Mouse (Mus musculus) heart, postnatal 0 days (tissue): Measurements from ENCODE around the gene Ccl27b. TPM values are rescaled to one million over a fixed set of nuclear protein-coding genes. Genes with fewer than 3 reads are reported as not detected.
"Not testable (repeated sequence)": the region's sequence is repeated elsewhere in the genome, so short reads cannot be mapped to it uniquely, and the experiment has no call there.

ENCODE experiments used
- ATAC-seq: fragments of 200-750 bp; cut with Nextera tagmentation; 2 replicates; pipeline ENCODE4 v1.8.0; 2017; ENCODE audit warnings: low read depth, moderate number of reproducible peaks, moderate library complexity; ENCODE audit not compliant: insufficient read depth
- DNase-seq: peaks from one replicate; pipeline ENCODE4 v3.0.0-alpha.2; 2016; ENCODE audit warnings: low spot score
- H3K27ac ChIP-seq: fragments of 300-500 bp; sonication (generic); 2 replicates; pipeline ENCODE4 v1.5.1; 2014; ENCODE audit warnings: low read depth, mild to moderate bottlenecking
- H3K27me3 ChIP-seq: fragments of 300-500 bp; sonication (generic); 2 replicates; pipeline ENCODE4 v1.6.1; 2014; ENCODE audit warnings: low read length, mixed read lengths; ENCODE audit not compliant: control insufficient read depth, insufficient read depth
- H3K36me3 ChIP-seq: fragments of 300-500 bp; sonication (generic); replicated peaks from 2 replicates; pipeline ENCODE4 v1.6.1; 2014; ENCODE audit warnings: low read length, mixed read lengths; ENCODE audit not compliant: control insufficient read depth, insufficient read depth
- H3K4me1 ChIP-seq: fragments of 300-500 bp; sonication (generic); 2 replicates; pipeline ENCODE4 v1.6.1; 2014; ENCODE audit warnings: antibody characterized with exemption; ENCODE audit not compliant: control insufficient read depth, insufficient read depth
- H3K4me2 ChIP-seq: fragments of 300-500 bp; sonication (generic); 2 replicates; pipeline ENCODE4 v1.6.1; 2014; ENCODE audit warnings: low read depth, mild to moderate bottlenecking, low read length, moderate library complexity
- H3K4me3 ChIP-seq: fragments of 300-500 bp; sonication (generic); 2 replicates; pipeline ENCODE4 v1.5.1; 2014; ENCODE audit warnings: low read depth, low read length
- H3K9ac ChIP-seq: fragments of 300-500 bp; sonication (generic); replicated peaks from 2 replicates; pipeline ENCODE4 v1.6.1; 2014; ENCODE audit warnings: low read depth, low read length, mixed read lengths
- H3K9me3 ChIP-seq: fragments of 300-500 bp; sonication (generic); replicated peaks from 2 replicates; pipeline ENCODE4 v1.6.1; 2016; ENCODE audit warnings: low read length; ENCODE audit not compliant: control insufficient read depth
- WGBS: fragments of 180-500 bp; shearing (Covaris S2); extraction: QIAGEN DNeasy Blood & Tissue Kit; methylation state at CpG from one replicate; pipeline ENCODE4 v1.1.7; 2014; 5-methylcytosine and 5-hydroxymethylcytosine counted together
- polyA plus RNA-seq: library from polyadenylated mRNA; unstranded; fragments of >200 nt; fragmentation: Nextera tagmentation; extraction: Ambion mirVana; gene quantifications from 2 replicates; pipeline ENCODE4 v1.2.1, GENCODE M21; 2015
- total RNA-seq: library from RNA; depleted of rRNA; stranded (reverse); fragments of >200 nt; gene quantifications from 2 replicates; pipeline ENCODE4 v1.2.3, GENCODE M21; 2014; ENCODE audit warnings: low replicate concordance; rRNA removed

Gene Ccl27b
- total RNA-seq (not detected in 2 replicates), polyA plus RNA-seq (not detected in 2 replicates)

DNA sequence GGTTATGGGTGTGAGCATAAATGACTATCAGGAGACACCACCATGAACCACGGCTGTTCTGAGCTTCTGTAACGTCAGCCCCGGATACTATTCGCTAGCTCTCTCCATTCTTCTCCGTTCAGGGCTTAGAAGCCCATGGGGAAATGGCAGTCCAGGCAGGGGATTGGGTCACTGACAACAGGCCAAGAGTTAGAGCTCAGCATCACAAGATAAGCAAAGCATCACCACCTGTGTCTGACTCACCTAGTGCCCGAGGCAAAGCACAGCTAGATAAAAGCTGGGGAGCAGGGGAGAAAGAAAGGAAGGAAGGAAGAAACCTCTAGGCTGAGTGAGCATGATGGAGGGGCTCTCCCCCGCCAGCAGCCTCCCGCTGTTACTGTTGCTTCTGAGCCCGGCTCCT, at the start of gene Ccl27b:
Gene Ccl27b (plus strand): TSS at position 301 of the 400 bp plus-strand sequence.
- not testable (repeated sequence) for H3K9ac ChIP-seq, H3K27ac ChIP-seq, ATAC-seq, H3K36me3 ChIP-seq, H3K9me3 ChIP-seq, DNase-seq, H3K4me2 ChIP-seq, H3K4me3 ChIP-seq, H3K27me3 ChIP-seq, H3K4me1 ChIP-seq
- no CpG with 5 or more reads among the region's 9 CpGs for WGBS

DNA sequence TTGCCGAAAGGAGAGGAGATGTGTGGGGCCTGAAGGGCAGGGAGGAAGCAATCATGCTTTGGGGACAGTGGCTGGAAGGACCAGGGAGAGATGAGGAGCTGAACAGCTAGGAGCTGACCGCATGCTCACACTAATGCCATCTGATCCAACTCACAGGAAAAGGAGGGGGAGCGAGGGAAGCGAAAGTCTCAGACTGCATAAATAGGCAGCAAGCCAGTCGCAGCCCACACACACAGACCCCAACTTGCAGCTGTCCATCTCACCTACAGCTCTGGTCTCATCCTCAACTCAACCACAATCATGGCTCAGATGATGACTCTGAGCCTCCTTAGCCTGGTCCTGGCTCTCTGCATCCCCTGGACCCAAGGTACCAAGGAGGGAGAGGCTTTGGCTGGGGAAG, 43.2 kb upstream of the Ccl27b start, which contains the start of gene Gm10591:
Gene Gm10591 (plus strand): TSS at position 301 of the 400 bp plus-strand sequence.
- not testable (repeated sequence) for H3K4me3 ChIP-seq, H3K27me3 ChIP-seq, H3K9ac ChIP-seq, H3K36me3 ChIP-seq, DNase-seq, ATAC-seq, H3K27ac ChIP-seq, H3K4me1 ChIP-seq, H3K4me2 ChIP-seq, H3K9me3 ChIP-seq
- WGBS = no CpG with 5 or more reads among the region's 5 CpGs

DNA sequence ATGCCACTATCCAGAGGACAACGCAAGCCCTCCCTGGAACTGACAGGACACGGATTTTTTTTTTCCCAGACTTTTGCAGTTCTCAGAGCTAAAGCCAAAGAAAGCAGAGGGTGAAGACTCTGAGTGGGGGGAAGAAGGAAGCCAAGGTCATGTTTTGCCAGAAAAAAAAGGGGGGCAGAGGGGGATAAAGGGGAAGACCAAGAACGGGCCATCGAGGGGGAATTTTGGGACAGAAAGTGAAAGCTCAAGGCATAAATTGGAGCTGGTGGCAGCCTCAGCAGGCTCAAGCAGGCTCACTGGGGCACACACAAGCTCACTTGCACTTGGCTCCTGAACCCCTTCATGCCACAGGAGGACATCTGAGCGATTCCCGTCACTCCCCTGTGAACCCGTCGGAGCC, 25.6 kb upstream of the Ccl27b start, which contains the start of gene Gm2564:
Gene Gm2564 (plus strand): TSS at position 301 of the 400 bp plus-strand sequence.
- DNase-seq, H3K9ac ChIP-seq, ATAC-seq, H3K36me3 ChIP-seq, H3K27ac ChIP-seq, H3K9me3 ChIP-seq, H3K4me2 ChIP-seq, H3K4me3 ChIP-seq, H3K4me1 ChIP-seq, H3K27me3 ChIP-seq: not testable (repeated sequence)
- WGBS = no CpG with 5 or more reads among the region's 8 CpGs

DNA sequence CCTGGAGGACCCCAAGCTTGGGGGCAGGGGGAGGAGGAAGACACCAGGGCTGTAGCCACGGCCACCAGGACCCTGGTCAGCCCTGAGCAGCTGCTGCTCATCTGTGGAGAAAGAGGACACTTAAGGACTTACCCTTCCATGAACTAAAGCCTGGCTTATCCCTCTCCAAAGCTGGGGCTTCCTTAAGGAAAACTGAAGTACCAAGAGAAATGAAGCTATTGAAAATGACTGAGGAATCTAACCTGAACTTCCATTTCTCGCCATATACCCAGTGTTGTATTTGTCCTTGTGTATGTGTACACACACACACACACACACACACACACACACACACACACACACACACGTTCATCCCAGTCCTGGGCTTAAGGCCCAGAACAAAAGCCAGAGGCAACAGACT, 6.7 kb downstream of the Ccl27b start, which contains the start of gene Il11ra2:
Gene Il11ra2 (minus strand): TSS at position 101 of the 400 bp plus-strand sequence.
- not testable (repeated sequence) for H3K4me1 ChIP-seq, H3K9me3 ChIP-seq, H3K36me3 ChIP-seq, H3K4me2 ChIP-seq, ATAC-seq, H3K27me3 ChIP-seq, H3K9ac ChIP-seq, H3K27ac ChIP-seq, DNase-seq, H3K4me3 ChIP-seq
- no CpG with 5 or more reads among the region's 3 CpGs for WGBS

DNA sequence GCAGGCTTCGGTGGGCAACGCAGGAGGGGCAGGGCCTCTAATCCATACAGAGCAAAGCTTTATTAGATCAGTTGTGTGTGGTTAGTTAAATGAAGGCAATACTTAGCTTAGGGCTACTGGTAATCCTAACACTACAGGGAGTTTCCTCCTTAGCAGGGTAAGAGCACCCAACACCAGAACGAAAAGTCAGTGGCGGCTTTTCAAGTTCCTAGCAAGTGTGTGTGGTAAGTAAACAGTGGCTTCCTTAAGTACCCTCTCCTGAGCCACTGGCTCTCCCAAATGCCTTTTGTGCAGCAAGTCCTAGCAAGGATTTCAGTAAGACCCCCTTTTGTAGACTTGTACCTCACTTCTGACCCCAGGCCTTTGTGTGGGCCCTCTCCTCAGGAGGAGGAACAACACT, 20.4 kb downstream of the Ccl27b start:
- not testable (repeated sequence) for H3K4me2 ChIP-seq, H3K9ac ChIP-seq, H3K4me1 ChIP-seq, H3K27me3 ChIP-seq, H3K36me3 ChIP-seq, H3K27ac ChIP-seq, ATAC-seq, H3K9me3 ChIP-seq, H3K4me3 ChIP-seq, DNase-seq
- no CpG with 5 or more reads among the region's 4 CpGs for WGBS

DNA sequence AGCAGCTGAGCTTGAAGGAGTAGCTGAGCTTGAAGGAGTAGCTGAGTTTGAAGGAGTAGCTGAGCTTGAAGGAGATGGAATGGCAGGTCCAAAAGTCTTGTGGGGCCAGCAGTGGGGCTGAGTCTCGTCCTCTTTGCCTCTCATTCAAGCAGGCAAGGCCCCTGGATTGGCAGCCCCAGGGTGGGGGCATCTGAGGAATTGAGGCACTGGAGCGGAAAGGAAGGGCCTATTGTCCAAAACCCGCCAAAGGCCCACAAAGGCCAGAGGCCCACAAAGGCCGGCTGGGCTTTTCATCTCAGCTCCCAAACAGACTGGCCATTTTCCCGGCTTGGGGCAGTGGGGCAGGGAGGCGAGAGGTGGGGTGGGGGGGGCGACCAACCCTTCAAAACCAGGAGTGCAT, 24.3 kb downstream of the Ccl27b start:
- not testable (repeated sequence) for H3K4me2 ChIP-seq, DNase-seq

DNA sequence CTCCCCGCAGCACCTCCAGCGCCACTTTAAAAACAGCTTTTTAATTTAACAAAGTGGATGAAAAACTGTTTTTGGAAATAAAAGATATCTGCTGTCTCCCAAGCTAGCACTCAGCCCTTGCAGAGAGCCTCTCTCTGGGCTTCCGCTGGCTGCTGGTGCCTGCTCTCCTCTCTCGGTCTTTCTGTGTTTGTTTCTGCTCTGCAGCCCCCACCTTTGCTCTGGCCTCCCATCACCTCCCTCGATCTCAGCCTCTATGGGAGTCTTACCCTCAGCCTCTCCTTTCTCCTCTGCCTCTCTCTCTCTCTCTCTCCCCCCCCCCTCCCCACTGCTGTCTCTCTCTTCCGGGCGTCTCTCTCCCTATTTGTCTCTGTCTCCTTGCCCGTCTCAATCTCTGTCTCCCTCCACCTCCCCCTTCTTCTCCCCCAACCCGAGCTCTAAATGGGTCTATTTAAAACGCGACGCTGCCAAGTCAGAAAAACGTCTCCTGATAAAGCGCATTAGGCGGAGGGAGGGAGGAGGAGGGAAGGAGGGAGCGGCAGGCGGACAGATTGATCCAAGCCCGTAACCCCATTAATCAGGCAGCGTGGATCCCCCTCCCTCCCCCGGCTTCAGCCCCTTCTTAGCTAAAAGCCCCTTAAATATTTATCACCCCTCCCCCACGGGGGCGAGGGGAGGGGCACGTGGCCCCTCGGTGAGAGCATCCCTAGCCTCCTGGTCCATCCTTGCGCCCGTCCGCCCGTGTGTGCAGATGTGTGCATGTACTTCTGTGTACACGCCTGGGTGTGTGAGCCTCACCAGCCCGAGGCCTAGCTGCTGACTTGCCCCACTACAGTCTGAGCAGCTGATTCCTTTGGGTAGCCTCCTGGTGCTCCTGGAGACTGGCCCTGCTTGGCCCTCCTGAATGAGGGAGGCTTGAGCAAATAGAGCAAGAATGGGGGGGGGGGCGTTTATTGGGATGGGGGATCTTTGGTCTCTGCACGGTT, 25.6 kb downstream of the Ccl27b start:
- DNase-seq, H3K4me1 ChIP-seq, ATAC-seq, H3K27me3 ChIP-seq, H3K4me3 ChIP-seq, H3K9me3 ChIP-seq, H3K36me3 ChIP-seq, H3K4me2 ChIP-seq, H3K9ac ChIP-seq, H3K27ac ChIP-seq: not testable (repeated sequence)
- WGBS = no CpG with 5 or more reads among the region's 32 CpGs

More for the DNA sequence above, 24.3 kb downstream of the Ccl27b start:
- not testable (repeated sequence) for ATAC-seq, H3K36me3 ChIP-seq, H3K4me1 ChIP-seq, H3K9me3 ChIP-seq, H3K4me3 ChIP-seq, H3K9ac ChIP-seq, H3K27ac ChIP-seq, H3K27me3 ChIP-seq
- whole genome bisulfite sequencing = no CpG with 5 or more reads among the region's 7 CpGs

DNA sequence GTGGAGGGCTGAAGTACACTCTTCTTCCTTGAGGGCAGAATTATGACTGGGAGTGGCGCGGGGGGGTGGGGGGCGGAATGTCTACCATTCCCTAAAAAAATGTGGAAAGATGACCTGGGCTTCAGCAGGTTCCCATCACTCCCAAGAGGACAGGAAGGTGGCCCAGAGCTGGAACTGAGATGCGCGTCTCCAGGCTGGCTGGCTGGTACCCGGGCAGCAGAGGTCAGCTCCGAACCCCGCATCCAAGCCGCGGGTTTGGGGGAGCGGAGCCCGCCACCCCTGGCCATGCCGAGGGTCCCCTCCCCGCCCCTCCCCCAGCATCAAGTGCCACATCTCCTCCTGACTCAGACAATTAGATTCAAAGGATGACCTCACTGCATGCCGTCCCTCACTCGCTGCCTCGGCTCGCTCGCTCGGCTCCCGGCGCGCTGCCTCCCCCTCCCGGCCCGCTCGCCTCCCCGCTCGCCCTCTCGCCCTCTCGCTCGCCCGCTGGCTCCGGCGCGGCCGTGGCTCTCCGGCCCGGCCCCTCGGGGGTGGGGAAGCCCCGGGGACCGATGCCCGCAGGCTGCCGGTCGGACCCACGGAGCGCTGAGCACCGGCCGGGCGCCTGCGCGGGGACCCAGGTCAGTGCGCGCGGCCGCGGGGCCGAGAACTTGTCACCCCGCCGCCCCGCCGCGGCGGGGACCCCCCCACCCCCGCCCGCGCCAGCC, 26.6 kb downstream of the Ccl27b start:
- not testable (repeated sequence) for H3K4me3 ChIP-seq, H3K27ac ChIP-seq, H3K9me3 ChIP-seq, H3K9ac ChIP-seq, H3K4me1 ChIP-seq, H3K36me3 ChIP-seq, H3K27me3 ChIP-seq, ATAC-seq, DNase-seq, H3K4me2 ChIP-seq
- no CpG with 5 or more reads among the region's 66 CpGs for WGBS
